Mouse (Mus musculus): Measurements from ENCODE around the gene Tom1l2.

Gene Tom1l2

GRCm38 (mm10) chr11:60346537-60346936 lies 6.2 kb downstream of the Tom1l2 start:
- DNase-seq (ENCODE audit: low spot score): peak; percentile 44

GRCm38 (mm10) chr11:60345868-60346267 lies 6.8 kb downstream of the Tom1l2 start:
- DNase-seq (ENCODE audit: low spot score): no peak

GRCm38 (mm10) chr11:60339361-60339760 lies 13.3 kb downstream of the Tom1l2 start:
- DNase-seq (ENCODE audit: low spot score): no peak

GRCm38 (mm10) chr11:60338291-60338690 lies 14.4 kb downstream of the Tom1l2 start:
- DNase-seq (ENCODE audit: low spot score): peak; percentile 57

- no peak for DNase-seq (ENCODE audit: low spot score)
Measured at GRCm38 (mm10) chr11:60335771-60336170, 16.9 kb downstream of the Tom1l2 start.

- DNase-seq (ENCODE audit: low spot score): no peak
Measured at GRCm38 (mm10) chr11:60334124-60334523, 18.6 kb downstream of the Tom1l2 start.

GRCm38 (mm10) chr11:60333461-60333860 lies 19.2 kb downstream of the Tom1l2 start:
- no peak for DNase-seq (ENCODE audit: low spot score)

GRCm38 (mm10) chr11:60330551-60330950 lies 22.2 kb downstream of the Tom1l2 start:
- no peak for DNase-seq (ENCODE audit: low spot score)

- DNase-seq (ENCODE audit: low spot score): no peak
Measured at GRCm38 (mm10) chr11:60323731-60324130, 29.0 kb downstream of the Tom1l2 start.

GRCm38 (mm10) chr11:60321438-60321837 lies 31.3 kb downstream of the Tom1l2 start:
- DNase-seq (ENCODE audit: low spot score): no peak

- DNase-seq (ENCODE audit: low spot score): no peak
Measured at GRCm38 (mm10) chr11:60320426-60321037, 32.2 kb downstream of the Tom1l2 start.

GRCm38 (mm10) chr11:60319257-60320066 lies 33.2 kb downstream of the Tom1l2 start:
- no peak for DNase-seq (ENCODE audit: low spot score)

- DNase-seq (ENCODE audit: low spot score): no peak
Measured at GRCm38 (mm10) chr11:60318716-60319115, 34.0 kb downstream of the Tom1l2 start.

- DNase-seq (ENCODE audit: low spot score): no peak
Measured at GRCm38 (mm10) chr11:60317376-60318102, 35.2 kb downstream of the Tom1l2 start.

- no peak for DNase-seq (ENCODE audit: low spot score)
Measured at GRCm38 (mm10) chr11:60316883-60317282, 35.8 kb downstream of the Tom1l2 start.

- no peak for DNase-seq (ENCODE audit: low spot score)
Measured at GRCm38 (mm10) chr11:60316250-60316649, 36.5 kb downstream of the Tom1l2 start.

- peak; percentile 94 for DNase-seq (ENCODE audit: low spot score)
Measured at GRCm38 (mm10) chr11:60311025-60311854, 41.5 kb downstream of the Tom1l2 start.

GRCm38 (mm10) chr11:60309875-60310274 lies 42.8 kb downstream of the Tom1l2 start:
- DNase-seq (ENCODE audit: low spot score): no peak

- no peak for DNase-seq (ENCODE audit: low spot score)
Measured at GRCm38 (mm10) chr11:60308506-60309116, 44.1 kb downstream of the Tom1l2 start.

GRCm38 (mm10) chr11:60308061-60308460 lies 44.6 kb downstream of the Tom1l2 start:
- no peak for DNase-seq (ENCODE audit: low spot score)

- no peak for DNase-seq (ENCODE audit: low spot score)
Measured at GRCm38 (mm10) chr11:60307375-60307825, 45.3 kb downstream of the Tom1l2 start.
